Mouse (Mus musculus): ENCODE data around the gene Ncoa3.

Ncoa3 gene

GRCm38 (mm10) chr2:166102893-166103292, 110.5 kb downstream of the Ncoa3 start:
- DNase-seq (ENCODE audit: low read depth) = no peak

GRCm38 (mm10) chr2:166105911-166106310, 113.5 kb downstream of the Ncoa3 start:
- DNase-seq (ENCODE audit: low read depth) = no peak

DNA sequence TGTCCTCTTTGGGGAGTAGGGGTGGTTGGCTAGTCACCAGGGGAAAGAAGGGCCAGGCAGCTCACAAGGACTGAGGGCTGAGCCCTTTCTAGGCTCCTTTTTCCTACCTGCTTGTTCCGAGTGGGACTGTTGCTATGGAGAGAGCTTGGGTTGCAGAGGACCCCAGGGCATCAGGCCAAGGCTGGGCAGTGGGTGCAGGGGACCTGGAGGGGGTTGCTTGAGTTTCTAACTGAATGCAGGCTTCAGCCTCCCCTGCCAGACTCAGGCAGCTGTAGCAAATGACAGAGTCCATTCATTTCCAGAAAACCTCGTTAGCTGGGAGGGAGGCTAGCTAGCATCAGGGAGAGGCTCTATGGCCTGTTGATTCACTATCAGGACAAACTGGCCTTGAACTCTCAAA, 114.2 kb downstream of the Ncoa3 start:
- no peak for DNase-seq (ENCODE audit: low read depth)

- DNase-seq (ENCODE audit: low read depth) = no peak
Measured at GRCm38 (mm10) chr2:166107911-166108310, 115.5 kb downstream of the Ncoa3 start.

DNA sequence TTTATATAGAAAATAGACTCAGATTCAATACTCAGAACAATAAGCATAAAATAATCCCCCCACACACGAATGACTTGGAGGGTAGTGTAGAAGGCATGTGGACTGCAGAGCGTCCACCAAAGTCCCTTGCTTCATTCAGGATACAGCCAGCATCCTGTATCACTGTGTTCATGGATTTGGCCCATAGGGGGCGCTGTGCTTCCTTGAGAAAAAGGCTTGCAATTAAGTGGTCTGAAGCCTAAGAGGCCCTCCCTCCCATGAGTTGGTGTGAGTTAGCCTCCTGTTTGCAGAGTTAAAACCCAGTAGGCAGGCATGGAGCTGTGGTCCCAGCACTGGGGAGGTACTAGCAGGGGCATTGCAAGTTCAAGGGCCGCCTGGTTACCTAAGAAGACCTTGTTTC, 115.9 kb downstream of the Ncoa3 start:
- peak; percentile 77 for DNase-seq (ENCODE audit: low read depth)

GRCm38 (mm10) chr2:166110764-166111163, 118.3 kb downstream of the Ncoa3 start:
- no peak for DNase-seq (ENCODE audit: low read depth)

DNA sequence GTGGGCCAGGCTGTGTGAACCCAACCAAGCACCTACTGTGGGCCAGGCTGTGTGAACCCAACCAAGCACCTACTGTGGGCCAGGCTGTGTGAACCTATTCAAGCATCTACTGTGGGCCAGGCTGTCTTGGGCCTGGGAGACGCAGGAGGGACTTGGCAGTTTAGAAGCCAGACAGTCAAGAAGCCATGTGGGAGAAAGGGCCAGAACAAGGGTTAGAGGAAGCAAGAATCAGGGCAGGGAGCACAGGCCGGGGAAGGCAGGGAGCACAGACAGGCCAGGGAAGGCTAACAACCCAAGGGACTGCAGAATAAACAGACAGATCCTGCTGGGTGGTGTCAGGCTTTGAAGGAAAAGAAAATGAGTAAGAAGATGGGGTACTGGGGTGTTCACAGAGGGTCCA, 118.8 kb downstream of the Ncoa3 start:
- DNase-seq (ENCODE audit: low read depth) = no peak

- DNase-seq (ENCODE audit: low read depth) = no peak
Measured at GRCm38 (mm10) chr2:166111831-166112250, 119.4 kb downstream of the Ncoa3 start.

GRCm38 (mm10) chr2:166112986-166113385, 120.5 kb downstream of the Ncoa3 start:
- DNase-seq (ENCODE audit: low read depth) = no peak

DNA sequence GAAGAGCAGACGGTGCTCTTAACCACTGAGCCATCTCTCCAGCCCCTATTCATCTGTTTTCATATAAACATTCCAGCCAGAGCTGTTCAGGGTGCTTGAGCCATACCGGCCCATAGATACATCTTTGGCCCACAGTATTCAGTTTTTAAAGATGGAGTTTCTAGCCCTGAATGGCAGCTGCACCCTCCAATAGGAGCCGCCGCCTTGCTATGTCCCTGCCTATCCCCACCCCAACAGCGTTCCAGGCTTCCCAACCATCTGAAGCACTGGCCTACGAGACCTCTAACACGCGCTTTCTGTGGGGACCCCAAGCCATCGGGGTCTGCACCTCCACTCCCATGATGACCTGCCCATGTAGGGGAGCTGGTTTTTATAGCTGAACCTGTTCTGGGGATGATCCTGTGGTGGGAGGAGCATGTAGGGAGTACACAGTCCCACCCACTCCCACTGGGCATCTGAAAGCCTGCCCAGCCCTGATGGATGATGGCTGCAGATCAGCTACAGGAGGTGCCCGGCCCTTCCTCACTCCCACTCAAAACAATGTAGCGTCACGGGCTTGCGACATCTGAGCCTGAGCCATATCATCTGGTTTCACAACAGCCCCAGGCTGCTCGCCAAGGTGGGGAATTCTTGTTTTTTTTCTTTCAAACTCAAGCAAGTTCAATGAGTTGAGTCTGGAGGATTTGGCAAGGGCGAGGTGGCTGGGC, 123.3 kb downstream of the Ncoa3 start:
- DNase-seq (ENCODE audit: low read depth) = no peak

- no peak for DNase-seq (ENCODE audit: low read depth)
Measured at GRCm38 (mm10) chr2:166116278-166116608, 123.8 kb downstream of the Ncoa3 start.

- DNase-seq (ENCODE audit: low read depth) = no peak
Measured at GRCm38 (mm10) chr2:166116704-166117103, 124.3 kb downstream of the Ncoa3 start.

GRCm38 (mm10) chr2:166119992-166120391, 127.6 kb downstream of the Ncoa3 start:
- DNase-seq (ENCODE audit: low read depth) = no peak

DNA sequence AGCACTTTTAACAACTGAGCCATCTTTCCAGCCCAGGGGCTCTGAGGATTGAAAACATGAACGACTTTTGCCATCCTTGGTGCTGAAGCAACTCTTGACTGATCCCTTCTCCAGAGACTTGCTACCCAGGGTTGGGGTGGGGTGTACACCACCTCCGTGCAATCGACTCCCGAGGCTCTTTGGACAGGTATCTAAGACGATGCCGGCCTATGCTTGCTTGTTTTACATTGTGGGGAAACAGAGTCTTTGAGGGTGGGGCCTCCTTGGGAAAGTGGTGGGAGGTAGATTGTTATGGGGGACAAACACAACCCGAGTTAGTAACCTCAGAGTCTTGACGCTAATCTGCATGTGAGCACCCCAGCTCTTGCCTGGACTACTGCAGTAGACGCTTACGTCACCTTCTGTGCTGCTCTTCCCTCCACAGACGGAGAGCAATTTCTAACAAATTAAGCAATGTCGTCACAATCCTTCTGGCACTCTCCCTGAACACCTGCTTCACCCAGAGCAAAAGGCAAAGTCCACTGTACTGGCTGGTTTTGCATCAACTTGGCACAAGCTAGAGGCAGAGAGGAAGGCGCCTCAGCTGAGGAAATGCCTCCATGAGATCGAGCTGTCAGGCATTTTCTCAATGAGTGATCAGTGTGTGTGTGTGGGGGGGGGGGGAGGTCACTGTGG, 129.4 kb downstream of the Ncoa3 start:
- DNase-seq (ENCODE audit: low read depth) = no peak

DNA sequence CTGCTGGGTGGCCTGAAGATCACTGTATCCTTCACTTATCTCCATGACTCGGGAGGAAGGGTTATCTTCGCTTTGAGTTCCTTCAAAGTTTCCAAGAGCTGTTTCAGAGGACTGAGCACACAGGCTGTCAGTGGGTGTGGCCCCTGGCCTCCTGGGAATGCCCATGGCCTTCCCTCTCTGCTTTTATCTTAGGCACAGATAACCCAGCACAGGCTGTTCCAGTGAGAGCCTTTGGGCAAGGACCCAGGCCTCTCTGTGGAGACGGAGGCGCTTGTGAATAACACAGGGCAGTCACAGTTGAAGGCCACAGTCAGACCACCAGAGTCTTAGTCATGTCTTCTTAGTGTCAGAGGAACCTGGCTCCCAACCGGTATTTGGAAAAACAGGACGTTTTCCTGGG, 130.3 kb downstream of the Ncoa3 start:
- DNase-seq (ENCODE audit: low read depth) = no peak
